Mouse (Mus musculus): Measurements from ENCODE around the gene Grin2a.
A peak's percentile ranks its signal among the peaks of the same experiment; 100 is the strongest.

Grin2a gene

GRCm38 (mm10) chr16:9994951-9995813, at the start of gene Grin2a:
Gene Grin2a, minus strand, starts transcription at chr16:9995560.
- peak; percentile 77 for DNase-seq

- no peak for DNase-seq
Measured at GRCm38 (mm10) chr16:10035582-10036215, 40.3 kb upstream of the Grin2a start.

- no peak for DNase-seq
Measured at GRCm38 (mm10) chr16:10033416-10033979, 38.1 kb upstream of the Grin2a start.

GRCm38 (mm10) chr16:10031891-10032290, 36.5 kb upstream of the Grin2a start:
- DNase-seq = no peak

- no peak for DNase-seq
Measured at GRCm38 (mm10) chr16:10026741-10027140, 31.4 kb upstream of the Grin2a start.

- DNase-seq = no peak
Measured at GRCm38 (mm10) chr16:10009743-10010142, 14.4 kb upstream of the Grin2a start.

GRCm38 (mm10) chr16:10005606-10006005, 10.2 kb upstream of the Grin2a start:
- DNase-seq = peak; percentile 96

- no peak for DNase-seq
Measured at GRCm38 (mm10) chr16:10004096-10004495, 8.7 kb upstream of the Grin2a start.

- DNase-seq = no peak
Measured at GRCm38 (mm10) chr16:10003001-10003400, 7.6 kb upstream of the Grin2a start.

- DNase-seq = no peak
Measured at GRCm38 (mm10) chr16:10001601-10002000, 6.2 kb upstream of the Grin2a start.

- DNase-seq = no peak
Measured at GRCm38 (mm10) chr16:9999926-10000325, 4.6 kb upstream of the Grin2a start.

GRCm38 (mm10) chr16:9997931-9998330, 2.6 kb upstream of the Grin2a start:
- DNase-seq = no peak

- no peak for DNase-seq
Measured at GRCm38 (mm10) chr16:9995814-9996210, 452 bp upstream of the Grin2a start.

- DNase-seq = no peak
Measured at GRCm38 (mm10) chr16:9994041-9994950, 1.1 kb downstream of the Grin2a start.

GRCm38 (mm10) chr16:9993255-9994040, 1.9 kb downstream of the Grin2a start:
- peak; percentile 90 for DNase-seq

- peak; percentile 47 for DNase-seq
Measured at GRCm38 (mm10) chr16:9992773-9993221, 2.6 kb downstream of the Grin2a start.

- DNase-seq = no peak
Measured at GRCm38 (mm10) chr16:9992076-9992772, 3.1 kb downstream of the Grin2a start.

- DNase-seq = no peak
Measured at GRCm38 (mm10) chr16:9985041-9985440, 10.3 kb downstream of the Grin2a start.

GRCm38 (mm10) chr16:9980641-9981040, 14.7 kb downstream of the Grin2a start:
- peak; percentile 37 for DNase-seq

GRCm38 (mm10) chr16:9978173-9978572, 17.2 kb downstream of the Grin2a start:
- DNase-seq = no peak

GRCm38 (mm10) chr16:9972705-9973104, 22.7 kb downstream of the Grin2a start:
- DNase-seq = no peak

All from cerebellum, adult 11 months (tissue).